Comparison of ENCODE assay signal across 8 mouse cellular contexts in the genomic region with DNA sequence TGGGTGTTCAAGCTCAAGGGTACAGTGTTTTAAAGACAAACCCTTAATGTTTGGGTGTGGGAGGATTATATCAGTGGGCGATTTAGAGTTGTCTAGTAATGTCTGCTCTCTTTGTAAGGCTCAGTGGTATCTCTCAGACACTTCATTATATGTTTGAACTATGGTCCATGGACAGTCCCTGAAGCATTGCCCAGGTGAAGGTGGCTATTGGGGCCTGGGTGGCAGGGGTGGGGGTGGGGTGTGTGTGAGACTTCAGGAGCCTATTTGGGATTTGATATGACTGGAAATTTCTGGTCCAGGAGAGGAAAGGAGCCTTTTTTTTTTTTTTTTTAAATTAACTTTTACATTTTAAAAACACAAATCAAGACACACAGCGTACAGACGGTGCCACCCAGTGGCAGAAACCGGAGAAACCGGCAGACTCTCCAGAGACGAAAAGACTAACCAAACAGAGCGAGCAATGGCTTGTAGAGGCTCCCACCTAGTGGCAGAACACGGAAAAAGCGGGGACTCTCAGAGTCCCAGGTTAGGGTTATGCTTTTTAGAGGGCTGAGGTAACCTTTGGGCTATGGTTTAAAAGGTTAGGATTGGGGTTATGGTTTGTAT. TPM values are rescaled to one million over a fixed set of nuclear protein-coding genes. Genes with fewer than 3 reads are reported as not detected.
DNase-seq lines count a peak whose midpoint lies in the region; ATAC-seq lines count a peak whose summit lies in the region.

No protein-coding gene starts in this region.

- peak; percentile 82; the same call in 1 of the 2 replicates for ATAC-seq in embryonic facial prominence, embryonic 15.5 days (ENCODE audit: insufficient number of reproducible peaks, low FRiP score, low TSS enrichment, low read depth)
- ATAC-seq in heart, embryonic 14.5 days (ENCODE audit: insufficient number of reproducible peaks, insufficient read depth, low FRiP score, low read depth), result peak; percentile 50; the same call in 1 of the 2 replicates
- ATAC-seq in liver, embryonic 11.5 days (replicated peaks; ENCODE audit: low FRiP score), result peak; percentile 76
- peak; percentile 84 for ATAC-seq in neural tube, embryonic 11.5 days (ENCODE audit: insufficient read depth, low FRiP score, low TSS enrichment)
- peak; percentile 84 for ATAC-seq in stomach, embryonic 16.5 days (ENCODE audit: insufficient read depth, low FRiP score)

- no peak overlapping the region for H3K27ac ChIP-seq in embryonic facial prominence, embryonic 15.5 days (replicated peaks)
- H3K27ac ChIP-seq in heart, embryonic 14.5 days (replicated peaks in 1 of 2; ENCODE audit: control insufficient read depth in 1 of 2, insufficient read depth in 1 of 2, low read depth in 2 of 2, low read length in 2 of 2), result no peak overlapping the region
- H3K27ac ChIP-seq in liver, embryonic 11.5 days (ENCODE audit: low read depth, low read length), result no peak overlapping the region
- no peak overlapping the region for H3K27ac ChIP-seq in neural tube, embryonic 11.5 days (ENCODE audit: low read depth, low read length)
- H3K27ac ChIP-seq in stomach, embryonic 16.5 days (ENCODE audit: low read length), result no peak overlapping the region

- H3K9me3 ChIP-seq in embryonic facial prominence, embryonic 15.5 days (replicated peaks), result no peaks in the 10 kb centered on the region
- H3K9me3 ChIP-seq in heart, embryonic 14.5 days (ENCODE audit: control insufficient read depth, low read length), result no peaks in the 10 kb centered on the region
- no peaks in the 10 kb centered on the region for H3K9me3 ChIP-seq in liver, embryonic 11.5 days (ENCODE audit: control insufficient read depth, low read length)
- H3K9me3 ChIP-seq in neural tube, embryonic 11.5 days (ENCODE audit: control insufficient read depth, low read length), result no peaks in the 10 kb centered on the region
- no peaks in the 10 kb centered on the region for H3K9me3 ChIP-seq in stomach, embryonic 16.5 days (replicated peaks; ENCODE audit: control insufficient read depth, low read length)

- no peaks in the 10 kb centered on the region for H3K36me3 ChIP-seq in embryonic facial prominence, embryonic 15.5 days
- H3K36me3 ChIP-seq in heart, embryonic 14.5 days (ENCODE audit: control insufficient read depth, insufficient read depth, low read length), result no peaks in the 10 kb centered on the region
- no peaks in the 10 kb centered on the region for H3K36me3 ChIP-seq in liver, embryonic 11.5 days (ENCODE audit: control insufficient read depth, insufficient read depth, low read length)
- H3K36me3 ChIP-seq in neural tube, embryonic 11.5 days (ENCODE audit: control insufficient read depth, insufficient read depth, low read length), result no peaks in the 10 kb centered on the region
- no peaks in the 10 kb centered on the region for H3K36me3 ChIP-seq in stomach, embryonic 16.5 days (ENCODE audit: control insufficient read depth, insufficient read depth, low read length)

- no peaks in the 10 kb centered on the region for H3K4me1 ChIP-seq in embryonic facial prominence, embryonic 15.5 days
- H3K4me1 ChIP-seq in heart, embryonic 14.5 days (ENCODE audit: control insufficient read depth in 2 of 2, insufficient read depth in 2 of 2, low read length in 2 of 2), result no peaks in the 10 kb centered on the region; a peak in 1 of 4 replicates
- H3K4me1 ChIP-seq in liver, embryonic 11.5 days (replicated peaks; ENCODE audit: control insufficient read depth, insufficient read depth, low read length), result no peaks in the 10 kb centered on the region
- H3K4me1 ChIP-seq in neural tube, embryonic 11.5 days (ENCODE audit: control insufficient read depth, insufficient read depth, low read length), result no peaks in the 10 kb centered on the region
- no peaks in the 10 kb centered on the region for H3K4me1 ChIP-seq in stomach, embryonic 16.5 days (ENCODE audit: control insufficient read depth, insufficient read depth, low read length)

- no peaks in the 10 kb centered on the region for H3K27me3 ChIP-seq in embryonic facial prominence, embryonic 15.5 days
- peaks cover 8% of the 10 kb centered on the region for H3K27me3 ChIP-seq in heart, embryonic 14.5 days (ENCODE audit: control insufficient read depth, insufficient read depth, low read length)
- H3K27me3 ChIP-seq in liver, embryonic 11.5 days (replicated peaks; ENCODE audit: control insufficient read depth, insufficient read depth, low read length), result peaks cover 9% of the 10 kb centered on the region
- no peaks in the 10 kb centered on the region for H3K27me3 ChIP-seq in neural tube, embryonic 11.5 days (ENCODE audit: control insufficient read depth, insufficient read depth, low read length)
- H3K27me3 ChIP-seq in stomach, embryonic 16.5 days (ENCODE audit: control insufficient read depth, insufficient read depth, low read length), result 0 out of 2 replicates have a peak, but pooled peaks cover 4% of the 10 kb centered on the region

- H3K4me2 ChIP-seq in embryonic facial prominence, embryonic 15.5 days (replicated peaks), result no peak overlapping the region
- H3K4me2 ChIP-seq in heart, embryonic 14.5 days (ENCODE audit: low read length), result no peak overlapping the region
- no peak overlapping the region for H3K4me2 ChIP-seq in liver, embryonic 11.5 days
- no peak overlapping the region for H3K4me2 ChIP-seq in neural tube, embryonic 11.5 days (ENCODE audit: low read depth)
- H3K4me2 ChIP-seq in stomach, embryonic 16.5 days (ENCODE audit: low read depth, low read length), result no peak overlapping the region

- DNase-seq in 416B (ENCODE audit: low read depth), result peak; percentile 94
- DNase-seq in adrenal gland, postnatal 36 days, result peak; percentile 86 to 89
- DNase-seq in kidney, postnatal 10 days, result peak; percentile 92
- DNase-seq in liver, embryonic 11.5 days (ENCODE audit: low spot score), result peak; percentile 56
- peak; percentile 88 for DNase-seq in neural tube, embryonic 11.5 days (ENCODE audit: low spot score)

- H3K4me3 ChIP-seq in embryonic facial prominence, embryonic 15.5 days (replicated peaks), result no peak overlapping the region
- no peak overlapping the region for H3K4me3 ChIP-seq in heart, embryonic 14.5 days (ENCODE audit: control insufficient read depth in 1 of 2, insufficient read depth in 1 of 2, low read depth in 1 of 2, low read length in 2 of 2)
- no peak overlapping the region for H3K4me3 ChIP-seq in liver, embryonic 11.5 days (ENCODE audit: low read depth, low read length)
- no peak overlapping the region for H3K4me3 ChIP-seq in neural tube, embryonic 11.5 days (ENCODE audit: low read depth, low read length)
- H3K4me3 ChIP-seq in stomach, embryonic 16.5 days (replicated peaks; ENCODE audit: low read length), result no peak overlapping the region

- no peak overlapping the region for H3K9ac ChIP-seq in embryonic facial prominence, embryonic 15.5 days
- H3K9ac ChIP-seq in heart, embryonic 14.5 days (ENCODE audit: low read length), result no peak overlapping the region
- H3K9ac ChIP-seq in liver, embryonic 11.5 days (ENCODE audit: low read depth, low read length), result no peak overlapping the region
- no peak overlapping the region for H3K9ac ChIP-seq in neural tube, embryonic 11.5 days (ENCODE audit: low read length)
- H3K9ac ChIP-seq in stomach, embryonic 16.5 days (ENCODE audit: low read length), result no peak overlapping the region

- 1% methylated on average over 9 of the region's 9 CpGs for WGBS in embryonic facial prominence, embryonic 15.5 days
- 2% methylated on average over 9 of the region's 9 CpGs for WGBS in heart, embryonic 14.5 days
- WGBS in liver, embryonic 11.5 days, result 3% methylated on average over 9 of the region's 9 CpGs
- WGBS in neural tube, embryonic 11.5 days, result 5% methylated on average over 9 of the region's 9 CpGs
- WGBS in stomach, embryonic 16.5 days, result 4% methylated on average over 9 of the region's 9 CpGs

RNA-seq across cellular contexts. Expression of gene Pdcd1, which starts 26.6 kb away (rescaled TPM):
- total RNA-seq in adrenal gland, postnatal 36 days (2021), result under 1 TPM in 1 of 2 experiments, not detected in 1; 0.20 TPM
- polyA plus RNA-seq in embryonic facial prominence, embryonic 15.5 days (2015; fragmentation: Nextera tagmentation; extraction: Ambion mirVana), result 0.11 and 0.13 TPM in 2 replicates
- 0.13 and 0.30 TPM in 2 replicates for polyA plus RNA-seq in heart, embryonic 14.5 days (2014; fragmentation: Nextera tagmentation; extraction: Ambion mirVana)
- not detected in 2 replicates for polyA plus RNA-seq in liver, embryonic 11.5 days (2014; fragmentation: Nextera tagmentation; extraction: Ambion mirVana)
- polyA plus RNA-seq in neural tube, embryonic 11.5 days (2014; fragmentation: Nextera tagmentation; extraction: Ambion mirVana), result not detected in 2 replicates
- polyA plus RNA-seq in stomach, embryonic 16.5 days (2015; fragmentation: Nextera tagmentation; extraction: Ambion mirVana), result 0.26 and 0.48 TPM in 2 replicates

RNA-seq across cellular contexts. Expression of gene Neu4, which starts 58.7 kb away (rescaled TPM):
- total RNA-seq in adrenal gland, postnatal 36 days (2021), result not detected
- not detected in 2 replicates for polyA plus RNA-seq in embryonic facial prominence, embryonic 15.5 days (2015; fragmentation: Nextera tagmentation; extraction: Ambion mirVana)
- polyA plus RNA-seq in heart, embryonic 14.5 days (2014; fragmentation: Nextera tagmentation; extraction: Ambion mirVana), result not detected in 2 replicates
- polyA plus RNA-seq in liver, embryonic 11.5 days (2014; fragmentation: Nextera tagmentation; extraction: Ambion mirVana), result not detected in 2 replicates
- polyA plus RNA-seq in neural tube, embryonic 11.5 days (2014; fragmentation: Nextera tagmentation; extraction: Ambion mirVana), result not detected in 2 replicates
- polyA plus RNA-seq in stomach, embryonic 16.5 days (2015; fragmentation: Nextera tagmentation; extraction: Ambion mirVana), result not detected in 2 replicates
